Mouse (Mus musculus) frontal cortex, adult (tissue): Measurements from ENCODE around the gene Phc3.

ENCODE experiments used
- ATAC-seq: cut with Nextera tagmentation; 2 replicates; pipeline ENCODE4 v1.9.2; 2017; ENCODE audit warnings: mild to moderate bottlenecking, moderate library complexity, mixed read lengths; ENCODE audit not compliant: low TSS enrichment

The Phc3 gene

GRCm38 (mm10) chr3:30969104-30969581, at the start of gene Phc3:
TSS of gene Phc3 (minus strand) at chr3:30969415.
- peak; percentile 91 for ATAC-seq

GRCm38 (mm10) chr3:31017652-31018051, 48.4 kb upstream of the Phc3 start:
- no peak for ATAC-seq

DNA sequence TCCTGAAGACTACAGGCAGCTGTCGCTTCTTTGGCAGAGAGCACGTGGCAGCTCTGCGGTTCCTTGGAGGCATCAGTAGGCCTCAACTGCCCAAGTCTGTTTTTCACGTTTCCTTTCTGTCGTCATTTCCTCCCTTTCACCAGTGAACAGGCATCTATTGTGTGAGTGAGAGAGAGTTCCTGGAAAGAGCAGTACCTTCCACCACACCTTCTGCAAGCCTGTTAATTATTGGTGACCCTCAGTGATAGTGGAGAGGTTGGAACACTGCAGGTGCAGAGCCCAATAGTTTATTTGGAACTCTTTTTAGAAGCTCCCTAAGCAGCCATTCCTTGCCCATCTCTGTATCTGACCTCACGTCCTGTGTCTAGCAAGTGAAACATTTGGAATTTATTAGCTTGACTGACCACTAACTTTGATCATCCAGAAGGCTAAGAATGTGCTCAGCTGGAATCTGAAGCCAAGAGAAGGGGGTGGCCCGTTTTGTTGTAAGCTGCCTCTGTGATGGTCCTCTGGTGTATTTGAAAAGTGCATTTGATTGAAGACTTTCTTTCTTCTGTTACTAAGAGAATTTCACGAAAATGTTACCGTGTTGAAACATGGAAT, 47.5 kb upstream of the Phc3 start:
- ATAC-seq: no peak

GRCm38 (mm10) chr3:31015682-31016443, 46.6 kb upstream of the Phc3 start:
- no peak for ATAC-seq

DNA sequence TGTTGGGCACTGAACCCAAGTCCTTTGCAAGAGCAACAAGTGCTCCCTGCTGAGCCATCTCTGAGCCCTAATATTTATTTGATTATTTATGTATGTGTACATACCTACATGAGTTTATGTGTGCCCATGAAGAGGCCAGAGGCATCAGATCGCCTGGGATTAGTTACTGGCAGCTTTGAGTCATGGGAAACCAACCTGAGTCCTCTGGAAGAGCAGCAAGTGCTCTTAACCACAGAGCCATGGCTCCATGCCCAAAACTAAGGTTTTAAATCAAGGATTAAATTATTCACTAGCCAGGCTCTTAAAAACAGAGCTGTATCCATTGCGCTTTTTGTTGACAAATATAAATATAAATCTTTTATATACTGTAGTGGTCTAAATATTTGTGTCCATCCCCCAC, 45.2 kb upstream of the Phc3 start:
- ATAC-seq: no peak

- ATAC-seq: no peak
These were observed 35.4 kb upstream of the Phc3 start for GRCm38 (mm10) chr3:31004320-31005209.

- ATAC-seq: no peak
These were observed 31.9 kb upstream of the Phc3 start for GRCm38 (mm10) chr3:31001048-31001676.

- no peak for ATAC-seq
These were observed 30.8 kb upstream of the Phc3 start for GRCm38 (mm10) chr3:31000018-31000407.

DNA sequence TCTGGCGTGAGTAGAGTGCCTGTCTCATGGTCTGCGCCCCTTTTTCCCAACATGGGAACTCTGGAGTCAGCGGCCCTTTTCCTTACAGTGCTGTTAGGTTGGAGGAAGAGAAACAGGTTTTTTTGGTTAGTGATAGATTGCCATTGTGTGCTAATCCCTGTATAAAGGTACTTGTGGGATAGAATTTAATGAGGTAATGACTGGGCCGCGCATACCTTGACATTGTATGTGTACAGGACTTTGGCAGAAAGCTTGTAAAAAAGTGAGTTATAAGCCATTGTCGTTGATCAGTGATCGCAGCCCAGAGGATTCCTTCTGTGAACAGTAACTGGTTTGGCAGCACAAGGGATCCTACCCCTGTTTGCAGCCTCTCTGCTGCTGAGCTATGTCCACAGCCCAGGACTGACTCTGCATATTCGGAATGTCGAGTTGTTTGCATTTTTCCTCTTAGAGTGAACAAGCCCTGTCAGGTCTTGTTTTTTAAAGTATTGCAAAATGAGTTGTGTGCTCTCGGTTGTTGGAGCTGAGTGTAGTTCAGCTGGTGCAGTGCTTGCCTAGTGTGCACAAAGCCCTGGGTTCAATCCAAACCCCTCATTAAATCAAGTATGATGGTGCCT, 30.3 kb upstream of the Phc3 start:
- no peak for ATAC-seq

- no peak for ATAC-seq
These were observed 27.4 kb upstream of the Phc3 start for GRCm38 (mm10) chr3:30996688-30997014.

- ATAC-seq: peak; percentile 56
These were observed 26.9 kb upstream of the Phc3 start for GRCm38 (mm10) chr3:30995899-30996687.

DNA sequence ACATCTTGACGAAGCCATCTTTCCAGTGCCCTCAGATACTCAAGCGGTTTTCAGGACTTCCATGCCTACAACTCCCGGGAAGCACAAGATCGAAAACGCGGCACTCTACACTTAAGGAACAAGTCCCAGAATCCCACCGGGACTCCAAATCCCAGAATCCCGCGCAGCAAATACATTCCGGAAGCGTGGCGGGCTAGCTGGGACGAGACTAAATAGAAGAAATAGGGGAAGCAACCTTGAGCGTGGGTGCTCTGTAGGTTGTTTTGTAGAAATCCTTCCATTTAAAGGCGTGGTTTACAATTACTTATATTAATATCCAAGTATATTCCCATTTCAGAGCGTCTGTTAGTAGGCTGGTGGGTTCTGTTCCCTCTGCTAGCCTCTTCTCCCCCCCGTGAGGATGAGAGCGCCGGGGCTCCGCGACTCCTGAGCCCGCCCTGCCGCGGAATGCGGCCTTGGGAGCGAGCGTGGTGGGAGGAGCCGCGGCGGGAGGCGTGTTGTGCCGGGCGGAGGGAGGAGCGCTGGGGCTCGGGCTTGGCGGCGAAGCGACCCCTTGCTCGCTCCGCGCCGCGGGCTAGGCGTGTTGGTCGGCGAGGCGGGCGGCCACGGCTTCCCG, 26.2 kb upstream of the Phc3 start, which contains the start of gene Prkci:
Gene Prkci, plus strand, starts transcription at position 465 of the 616 bp plus-strand sequence.
- peak; percentile 96 for ATAC-seq

- no peak for ATAC-seq
These were observed 25.6 kb upstream of the Phc3 start for GRCm38 (mm10) chr3:30994859-30995258.

- ATAC-seq: no peak
These were observed 23.9 kb upstream of the Phc3 start for GRCm38 (mm10) chr3:30993066-30993573.

GRCm38 (mm10) chr3:30992161-30992560, 22.9 kb upstream of the Phc3 start:
- no peak for ATAC-seq

- 0 out of 2 replicates have a peak, but pooled peaks have one; percentile 9 for ATAC-seq
These were observed 18.4 kb upstream of the Phc3 start for GRCm38 (mm10) chr3:30987396-30988318.

- ATAC-seq: no peak
These were observed 13.8 kb upstream of the Phc3 start for GRCm38 (mm10) chr3:30982924-30983536.

GRCm38 (mm10) chr3:30981616-30982380, 12.6 kb upstream of the Phc3 start:
- no peak for ATAC-seq
